Mouse (Mus musculus) brain, embryonic 14.5 days (tissue): ENCODE measurements around the gene Klhl42. TPM values are rescaled to one million over a fixed set of nuclear protein-coding genes. Genes with fewer than 3 reads are reported as not detected.

Experiments
- DNase-seq: peaks from one replicate; pipeline ENCODE4 v3.0.0-alpha.2; 2011; ENCODE audit warnings: low read depth
- CTCF ChIP-seq: fragments of 200-500 bp; IDR thresholded peaks from 2 replicates; pipeline ENCODE4 v1.5.1; 2012; ENCODE audit warnings: inconsistent platforms, mild to moderate bottlenecking, moderate library complexity, borderline replicate concordance; ENCODE audit not compliant: insufficient read depth, insufficient read length; ENCODE audit errors: extremely low read depth
- POLR2A ChIP-seq: fragments of 200-500 bp; IDR thresholded peaks from 2 replicates; pipeline ENCODE4 v1.6.1; 2012; ENCODE audit warnings: mild to moderate bottlenecking, inconsistent platforms, borderline replicate concordance; ENCODE audit not compliant: poor library complexity, insufficient read depth, insufficient read length, severe bottlenecking; ENCODE audit errors: extremely low read depth
- polyA plus RNA-seq: library from polyadenylated mRNA; depleted of rRNA; stranded (reverse); fragments of >200 nt; gene quantifications from 2 replicates; pipeline ENCODE4 v1.2.3, GENCODE M21; 2012; rRNA removed

Klhl42 gene
- polyA plus RNA-seq, 1 experiment = 13.0 TPM

- DNase-seq = no peak
- TF ChIP-seq POLR2A (no peak), CTCF (no peak)
Observed at GRCm38 (mm10) chr6:147140600-147141154, 49.5 kb downstream of the Klhl42 start.

GRCm38 (mm10) chr6:147144664-147145063 is 53.5 kb downstream of the Klhl42 start:
- TF ChIP-seq POLR2A = no peak
- no peak for TF ChIP-seq CTCF

DNA sequence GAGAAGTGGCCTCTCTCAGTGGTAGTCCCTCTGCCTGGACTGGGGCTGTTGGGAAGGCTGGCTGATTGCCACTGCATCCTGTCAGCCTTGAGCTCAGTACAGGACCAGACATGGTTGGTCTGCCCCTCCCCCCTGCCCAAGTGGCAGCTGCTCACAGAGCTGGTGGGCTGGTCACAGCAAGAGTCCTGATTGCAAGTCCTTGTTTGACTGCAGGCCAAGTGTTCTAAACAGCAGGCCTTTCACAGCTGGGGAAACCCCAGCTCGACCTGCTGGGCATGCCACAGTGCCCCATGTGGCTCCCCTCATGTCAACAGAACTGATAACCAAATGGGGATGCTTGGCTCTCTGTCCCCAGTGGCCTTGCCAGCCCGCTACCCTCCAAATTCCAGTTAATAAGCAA is 54.1 kb downstream of the Klhl42 start:
- peak; percentile 91 for DNase-seq
- TF ChIP-seq POLR2A (no peak), CTCF (0 out of 2 replicates have a peak, but pooled peaks have one; percentile 6)

More at GRCm38 (mm10) chr6:147144664-147145063, 53.5 kb downstream of the Klhl42 start:
- DNase-seq = no peak

DNA sequence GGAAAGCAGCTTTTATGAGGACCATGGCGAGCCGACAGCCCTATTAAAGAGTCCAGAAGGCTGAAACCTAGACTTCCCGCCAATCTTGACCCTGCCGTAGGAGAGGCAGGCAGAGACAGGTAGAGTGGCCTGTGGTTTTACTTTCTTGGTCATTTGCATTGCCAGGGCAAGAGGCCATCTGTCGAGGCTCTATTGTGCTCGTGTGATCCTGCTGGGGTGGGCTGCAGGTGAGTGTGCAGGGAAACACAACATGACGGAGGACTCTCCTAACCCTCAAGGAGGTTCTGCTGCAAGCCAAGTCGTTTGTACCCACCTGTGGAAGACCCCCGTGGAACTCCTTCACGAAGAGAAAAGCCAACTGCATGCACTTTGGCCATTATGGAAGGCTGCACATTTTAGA is 54.6 kb downstream of the Klhl42 start:
- no peak for DNase-seq

DNA sequence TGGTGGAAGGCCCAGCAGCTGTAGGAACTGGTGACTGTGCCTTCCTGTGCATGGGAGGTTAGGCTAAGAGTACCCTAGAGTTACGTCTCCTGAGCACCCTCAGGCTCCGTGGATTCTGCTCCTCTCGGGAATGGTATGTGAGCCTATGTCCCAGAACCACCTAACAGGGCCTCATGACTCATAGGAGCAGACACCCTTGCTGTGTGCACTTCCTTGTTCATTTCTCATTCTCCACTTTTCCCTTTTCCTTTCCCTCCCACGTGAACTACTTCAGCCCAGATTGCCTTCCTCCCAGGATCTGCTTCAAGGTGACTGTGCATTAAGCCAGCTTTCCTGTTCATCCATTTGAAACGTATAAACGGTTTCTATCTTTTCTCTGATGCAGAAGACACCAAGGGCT is 59.9 kb downstream of the Klhl42 start:
- DNase-seq = no peak
- no peak for TF ChIP-seq POLR2A
- TF ChIP-seq CTCF = no peak

More for the DNA sequence above, 54.6 kb downstream of the Klhl42 start:
- TF ChIP-seq POLR2A = no peak
- TF ChIP-seq CTCF = no peak

GRCm38 (mm10) chr6:147151839-147152238 is 60.7 kb downstream of the Klhl42 start:
- no peak for TF ChIP-seq CTCF
- no peak for TF ChIP-seq POLR2A
- no peak for DNase-seq

- DNase-seq = no peak
- TF ChIP-seq POLR2A = no peak
- TF ChIP-seq CTCF = no peak
Observed at GRCm38 (mm10) chr6:147155085-147155484, 63.9 kb downstream of the Klhl42 start.

- peak; percentile 31 for DNase-seq
Observed at GRCm38 (mm10) chr6:147161818-147162584, 70.8 kb downstream of the Klhl42 start.

More at GRCm38 (mm10) chr6:147161818-147162584, 70.8 kb downstream of the Klhl42 start:
- no peak for TF ChIP-seq CTCF
- TF ChIP-seq POLR2A = no peak

Other genes with a start within 250 kb of the Klhl42 start
- not detected in 2 replicates for gene Smco2, start 241.3 kb upstream of the Klhl42 start, polyA plus RNA-seq
- gene Ppfibp1, start 202.9 kb upstream of the Klhl42 start, polyA plus RNA-seq = 10.1 and 15.1 TPM in 2 replicates
- gene 1700034J05Rik, start 137.0 kb upstream of the Klhl42 start, polyA plus RNA-seq = not detected in 2 replicates
- 0.58 and 0.66 TPM in 2 replicates for gene Rep15, start 58.8 kb upstream of the Klhl42 start, polyA plus RNA-seq
- gene Mrps35, start 48.6 kb upstream of the Klhl42 start, polyA plus RNA-seq = 29.8 and 30.9 TPM in 2 replicates
- 0.35 and 0.59 TPM in 2 replicates for gene Mansc4, start 4.3 kb upstream of the Klhl42 start, polyA plus RNA-seq
- gene Pthlh, start 172.8 kb downstream of the Klhl42 start, polyA plus RNA-seq = 1.6 and 3.2 TPM in 2 replicates